Mouse (Mus musculus): ENCODE data around the gene Olfr628. TPM values are rescaled to one million over a fixed set of nuclear protein-coding genes. Genes with fewer than 3 reads are reported as not detected.

Olfr628 gene
- total RNA-seq (2023): not detected in 4 replicates

DNA sequence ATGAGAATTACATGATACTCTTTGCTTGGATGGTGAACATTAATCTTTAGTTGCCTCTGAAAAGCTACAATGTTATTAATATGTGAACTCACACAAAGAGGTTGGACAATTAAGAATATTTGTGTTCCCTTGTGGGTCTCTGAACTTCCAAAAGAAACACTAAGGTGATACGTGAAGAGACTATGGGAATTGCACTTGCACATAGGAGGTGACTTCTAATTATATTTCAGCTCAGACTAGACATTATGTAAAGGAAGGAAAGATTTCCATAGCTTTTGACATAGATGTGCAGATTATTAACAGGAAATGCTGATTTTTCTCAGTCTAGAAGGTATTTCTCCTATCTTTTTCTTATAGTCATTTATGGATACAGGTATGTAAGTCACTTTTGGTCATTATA, at the start of gene Olfr628:
Gene Olfr628 (plus strand): TSS at position 301 of the 400 bp plus-strand sequence.

GRCm38 (mm10) chr7:103682420-103682819, 47.8 kb upstream of the Olfr628 start, which contains the start of gene Olfr625-ps1:
TSS of gene Olfr625-ps1 (plus strand) at chr7:103682720.

DNA sequence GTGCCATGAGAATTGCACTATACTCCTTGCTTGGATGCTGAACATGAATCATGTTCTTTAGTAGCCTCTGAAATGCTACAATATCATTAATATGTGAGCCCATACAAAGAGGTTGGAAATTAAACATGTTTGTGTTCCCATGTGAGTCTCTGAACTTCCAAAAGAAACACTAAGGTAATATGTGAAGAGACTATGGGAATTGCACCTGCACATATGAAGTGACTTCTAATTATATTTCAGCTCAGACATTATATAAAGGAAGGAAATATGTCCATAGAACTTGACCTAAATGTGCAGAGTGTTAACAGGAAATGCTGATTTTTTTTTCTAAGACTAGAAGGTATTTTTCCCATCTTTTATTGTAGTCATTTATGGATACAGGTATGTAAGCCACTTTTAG, 15.8 kb upstream of the Olfr628 start, which contains the start of gene Olfr243:
Gene Olfr243 (plus strand): TSS at position 301 of the 400 bp plus-strand sequence.

GRCm38 (mm10) chr7:103744843-103745242, 14.7 kb downstream of the Olfr628 start, which contains the start of gene Olfr629:
TSS of gene Olfr629 (minus strand) at chr7:103744943.

DNA sequence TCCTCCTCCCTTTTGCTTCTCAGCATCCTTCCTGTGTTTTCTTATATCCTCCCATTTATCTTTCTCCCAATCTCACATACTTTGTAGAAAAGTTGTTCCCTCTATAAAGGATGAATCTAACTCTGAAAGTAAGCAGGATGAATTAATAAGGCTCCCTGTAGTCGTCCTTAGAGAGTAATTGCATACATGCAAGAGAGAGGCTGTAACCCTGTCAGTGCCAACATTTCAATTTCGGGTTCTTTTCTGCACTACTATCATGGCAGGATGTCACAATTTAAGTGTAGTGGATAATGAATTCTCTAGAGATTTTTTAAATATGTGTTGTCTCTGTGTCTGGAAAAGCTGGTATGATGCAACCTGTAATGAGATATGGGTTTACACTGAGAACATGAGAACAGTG, 27.1 kb downstream of the Olfr628 start, which contains the start of gene Olfr630:
Gene Olfr630 (minus strand): TSS at position 101 of the 400 bp plus-strand sequence.

DNA sequence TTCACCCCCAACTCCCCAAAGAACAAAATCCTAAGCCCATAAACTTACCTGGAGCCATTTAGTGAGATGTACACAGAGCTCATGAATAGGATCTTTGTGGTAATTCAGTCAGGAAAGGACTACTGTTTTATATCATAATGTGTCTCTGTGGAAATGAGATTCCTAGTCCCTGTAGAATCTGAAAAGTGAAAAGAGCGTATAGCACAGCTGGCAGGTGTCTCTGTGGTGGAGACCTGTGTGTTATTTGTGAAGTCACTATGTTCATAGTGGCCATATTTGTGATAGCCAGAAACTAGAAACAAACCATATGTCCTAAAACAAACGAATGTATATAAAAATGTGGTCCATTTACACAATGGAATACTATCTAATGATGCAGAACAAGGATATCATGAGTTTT, 41.3 kb downstream of the Olfr628 start, which contains the start of gene Olfr69:
Gene Olfr69 (minus strand): TSS at position 101 of the 400 bp plus-strand sequence.

DNA sequence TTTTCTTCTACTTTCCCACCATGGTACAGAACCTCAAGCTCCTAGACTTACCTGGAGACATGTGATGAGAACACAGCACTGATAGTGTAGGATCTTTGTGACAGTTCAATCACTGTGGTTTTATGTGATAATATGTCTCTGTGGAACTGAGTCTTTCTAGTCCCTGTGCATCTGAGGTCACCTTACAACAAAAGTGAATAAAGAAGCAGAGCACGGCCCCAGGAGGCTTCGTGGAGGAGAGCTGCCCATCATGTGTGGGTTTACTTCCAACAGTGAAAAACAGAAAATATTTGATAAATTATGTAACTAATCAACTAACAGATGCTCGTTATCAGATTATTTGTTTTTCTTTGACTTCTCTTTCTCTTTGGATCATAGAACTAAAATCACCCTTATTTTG, 49.4 kb downstream of the Olfr628 start, which contains the start of gene Olfr68:
Gene Olfr68 (minus strand): TSS at position 101 of the 400 bp plus-strand sequence.

Other genes starting within 250 kb of the Olfr628 start
- gene Olfr609, start 232.3 kb upstream of the Olfr628 start, total RNA-seq (2023): not detected in 4 replicates
- not detected in 4 replicates for gene Olfr610, start 218.3 kb upstream of the Olfr628 start, total RNA-seq (2023)
- gene Olfr611, start 209.5 kb upstream of the Olfr628 start, total RNA-seq (2023): not detected in 4 replicates
- not detected in 4 replicates for gene Olfr612, start 187.7 kb upstream of the Olfr628 start, total RNA-seq (2023)
- not detected in 4 replicates for gene Olfr613, start 182.3 kb upstream of the Olfr628 start, total RNA-seq (2023)
- not detected in 4 replicates for gene Olfr615, start 174.3 kb upstream of the Olfr628 start, total RNA-seq (2023)
- gene Olfr616, start 161.2 kb upstream of the Olfr628 start, total RNA-seq (2023): not detected in 4 replicates
- not detected in 4 replicates for gene Olfr617, start 157.3 kb upstream of the Olfr628 start, total RNA-seq (2023)
- not detected in 4 replicates for gene Olfr618, start 140.3 kb upstream of the Olfr628 start, total RNA-seq (2023)
- not detected in 4 replicates for gene Olfr619, start 129.8 kb upstream of the Olfr628 start, total RNA-seq (2023)
- gene Olfr620, start 117.8 kb upstream of the Olfr628 start, total RNA-seq (2023): not detected in 4 replicates
- gene Olfr622, start 87.7 kb upstream of the Olfr628 start, total RNA-seq (2023): not detected in 4 replicates
- not detected in 4 replicates for gene Olfr623, start 66.7 kb upstream of the Olfr628 start, total RNA-seq (2023)
- gene Olfr624, start 59.2 kb upstream of the Olfr628 start, total RNA-seq (2023): not detected in 4 replicates
- gene Olfr625-ps1, start 47.7 kb upstream of the Olfr628 start, total RNA-seq (2023): not detected in 4 replicates
- not detected in 4 replicates for gene Olfr243, start 15.7 kb upstream of the Olfr628 start, total RNA-seq (2023)
- not detected in 4 replicates for gene Olfr629, start 14.6 kb downstream of the Olfr628 start, total RNA-seq (2023)
- not detected in 4 replicates for gene Olfr630, start 27.0 kb downstream of the Olfr628 start, total RNA-seq (2023)
- gene Olfr69, start 41.2 kb downstream of the Olfr628 start, total RNA-seq (2023): not detected in 4 replicates
- gene Olfr68, start 49.3 kb downstream of the Olfr628 start, total RNA-seq (2023): not detected in 4 replicates
- gene Olfr67, start 61.4 kb downstream of the Olfr628 start, total RNA-seq (2023): not detected in 4 replicates
- gene Hbb-bt, start 83.6 kb downstream of the Olfr628 start, total RNA-seq (2023): 4.4 to 21.0 TPM (median 14.7 TPM) in 4 replicates
- gene Hbb-bs, start 97.7 kb downstream of the Olfr628 start, total RNA-seq (2023): 43.8 to 120 TPM (median 71.7 TPM) in 4 replicates
- not detected in 4 replicates for gene Hbb-bh2, start 110.1 kb downstream of the Olfr628 start, total RNA-seq (2023)
- not detected in 4 replicates for gene Hbb-bh1, start 112.8 kb downstream of the Olfr628 start, total RNA-seq (2023)
- not detected in 4 replicates for gene Hbb-y, start 122.8 kb downstream of the Olfr628 start, total RNA-seq (2023)
- not detected in 4 replicates for gene Olfr66, start 155.9 kb downstream of the Olfr628 start, total RNA-seq (2023)
- gene Olfr64, start 164.1 kb downstream of the Olfr628 start, total RNA-seq (2023): not detected in 4 replicates
- not detected in 4 replicates for gene Olfr65, start 173.1 kb downstream of the Olfr628 start, total RNA-seq (2023)
- not detected in 4 replicates for gene Olfr631, start 198.5 kb downstream of the Olfr628 start, total RNA-seq (2023)
- not detected in 4 replicates for gene Olfr632, start 204.0 kb downstream of the Olfr628 start, total RNA-seq (2023)
- gene Olfr633, start 214.1 kb downstream of the Olfr628 start, total RNA-seq (2023): not detected in 4 replicates
- gene Olfr635, start 240.8 kb downstream of the Olfr628 start, total RNA-seq (2023): not detected in 4 replicates

Measured in B cell, adult 62 days (primary cell).